Mouse (Mus musculus): ENCODE results near the gene Inhba. TPM values are rescaled to one million over a fixed set of nuclear protein-coding genes. Genes with fewer than 3 reads are reported as not detected.

Inhba gene
- 1 to 10 TPM; 4.1 to 4.5 TPM for total RNA-seq (2021)
- long read RNA-seq, experiment 1, partial matches to known transcripts = 0 of 1 reads
- long read RNA-seq, experiment 1, other reads (novel, unspliced or antisense) = 1 of 1 reads
- long read RNA-seq, experiment 2 = 0 reads

GRCm38 (mm10) chr13:16011372-16012242 lies at the start of gene Inhba:
Gene Inhba, plus strand, starts transcription at chr13:16011851.
- peak; percentile 28 to 46 for DNase-seq (ENCODE audit: low spot score in 2 of 2)

- no peak for DNase-seq (ENCODE audit: low spot score in 2 of 2)
These were observed 35.1 kb upstream of the Inhba start for GRCm38 (mm10) chr13:15976584-15976983.

GRCm38 (mm10) chr13:15979551-15979950 lies 32.1 kb upstream of the Inhba start:
- DNase-seq (ENCODE audit: low spot score in 2 of 2) = no peak

- no peak for DNase-seq (ENCODE audit: low spot score in 2 of 2)
These were observed 29.6 kb upstream of the Inhba start for GRCm38 (mm10) chr13:15982041-15982440.

GRCm38 (mm10) chr13:15985761-15986160 lies 25.9 kb upstream of the Inhba start:
- no peak for DNase-seq (ENCODE audit: low spot score in 2 of 2)

GRCm38 (mm10) chr13:15986172-15986571 lies 25.5 kb upstream of the Inhba start:
- DNase-seq (ENCODE audit: low spot score in 2 of 2) = no peak

- DNase-seq (ENCODE audit: low spot score in 2 of 2) = no peak
These were observed 16.3 kb upstream of the Inhba start for GRCm38 (mm10) chr13:15995314-15995713.

GRCm38 (mm10) chr13:16005517-16005916 lies 6.1 kb upstream of the Inhba start:
- peak in 1 of 2 experiments; percentile 43 for DNase-seq (ENCODE audit: low spot score in 2 of 2)

- no peak for DNase-seq (ENCODE audit: low spot score in 2 of 2)
These were observed 3.9 kb upstream of the Inhba start for GRCm38 (mm10) chr13:16007748-16008147.

- DNase-seq (ENCODE audit: low spot score in 2 of 2) = no peak
These were observed 3.3 kb upstream of the Inhba start for GRCm38 (mm10) chr13:16008348-16008747.

- no peak for DNase-seq (ENCODE audit: low spot score in 2 of 2)
These were observed 1.7 kb upstream of the Inhba start for GRCm38 (mm10) chr13:16009766-16010465.

GRCm38 (mm10) chr13:16010586-16010985 lies 1.1 kb upstream of the Inhba start:
- DNase-seq (ENCODE audit: low spot score in 2 of 2) = no peak

- peak; percentile 60 to 75 for DNase-seq (ENCODE audit: low spot score in 2 of 2)
These were observed 714 bp downstream of the Inhba start for GRCm38 (mm10) chr13:16012243-16012887.

GRCm38 (mm10) chr13:16014166-16014565 lies 2.5 kb downstream of the Inhba start:
- no peak for DNase-seq (ENCODE audit: low spot score in 2 of 2)

- no peak for DNase-seq (ENCODE audit: low spot score in 2 of 2)
These were observed 4.9 kb downstream of the Inhba start for GRCm38 (mm10) chr13:16016506-16016905.

GRCm38 (mm10) chr13:16017338-16017737 lies 5.7 kb downstream of the Inhba start:
- peak in 1 of 2 experiments; percentile 13 for DNase-seq (ENCODE audit: low spot score in 2 of 2)

- peak in 1 of 2 experiments; percentile 15 for DNase-seq (ENCODE audit: low spot score in 2 of 2)
These were observed 6.1 kb downstream of the Inhba start for GRCm38 (mm10) chr13:16017777-16018176.

- no peak for DNase-seq (ENCODE audit: low spot score in 2 of 2)
These were observed 7.3 kb downstream of the Inhba start for GRCm38 (mm10) chr13:16018807-16019510.

- peak in 1 of 2 experiments; percentile 41 for DNase-seq (ENCODE audit: low spot score in 2 of 2)
These were observed 9.0 kb downstream of the Inhba start for GRCm38 (mm10) chr13:16020659-16021058.

- DNase-seq (ENCODE audit: low spot score in 2 of 2) = no peak
These were observed 9.5 kb downstream of the Inhba start for GRCm38 (mm10) chr13:16021181-16021580.

GRCm38 (mm10) chr13:16021849-16022248 lies 10.2 kb downstream of the Inhba start:
- no peak for DNase-seq (ENCODE audit: low spot score in 2 of 2)

Data from gastrocnemius, postnatal 4 days (tissue).